Comparison of ENCODE assay signal across 9 mouse cellular contexts in genomic region chr7:138907976-138908375, GRCm38 (mm10). TPM values are rescaled to one million over a fixed set of nuclear protein-coding genes. Genes with fewer than 3 reads are reported as not detected.
A peak's percentile ranks its signal among the peaks of the same experiment; 100 is the strongest.
DNase-seq lines count a peak whose midpoint lies in the region; ATAC-seq and TF ChIP-seq lines count a peak whose summit lies in the region.
"Had no signal": no experiment of that assay in that cellular context is flagged by ENCODE, and none has a peak within 500 bp of the region (broad histone marks: within the 10 kb centered on the region; RNA-seq: fewer than 3 reads in every experiment).

No protein-coding gene starts in this region.

- ATAC-seq in heart, embryonic 14.5 days (ENCODE audit: insufficient number of reproducible peaks, insufficient read depth, low FRiP score, low read depth), result no peak
- ATAC-seq in intestine, postnatal 0 days, result no peak
- ATAC-seq in midbrain, embryonic 14.5 days (ENCODE audit: low FRiP score, low TSS enrichment), result no peak

- DNase-seq in heart, postnatal 10 days, result no peak
- peak; percentile 6 for DNase-seq in embryo, embryonic 11 days
- no peak for DNase-seq in midbrain, embryonic 14.5 days
- DNase-seq in testis, postnatal 14 days (ENCODE audit: low spot score), result no peak
- no peak for DNase-seq in urinary bladder, postnatal 10 days (ENCODE audit: low spot score)
- DNase-seq in gastrocnemius, postnatal 10 days, result no peak

- H3K27me3 ChIP-seq in heart, embryonic 14.5 days (ENCODE audit: control insufficient read depth, insufficient read depth, low read length), result no peaks in the 10 kb centered on the region
- H3K27me3 ChIP-seq in intestine, postnatal 0 days (replicated peaks; ENCODE audit: control insufficient read depth, insufficient read depth, low read length), result no peaks in the 10 kb centered on the region
- H3K27me3 ChIP-seq in midbrain, embryonic 14.5 days (ENCODE audit: control insufficient read depth, insufficient read depth, low read length), result peaks cover 5% of the 10 kb centered on the region; the same call in 1 of the 2 replicates
- H3K27me3 ChIP-seq: Patski had no signal

- H3K4me1 ChIP-seq in heart, embryonic 14.5 days (ENCODE audit: control insufficient read depth in 2 of 2, insufficient read depth in 2 of 2, low read length in 2 of 2), result peaks cover 9 to 48% of the 10 kb centered on the region in 2 experiments
- H3K4me1 ChIP-seq in intestine, postnatal 0 days (replicated peaks; ENCODE audit: control insufficient read depth, insufficient read depth, low read length), result peaks cover 13% of the 10 kb centered on the region
- H3K4me1 ChIP-seq in midbrain, embryonic 14.5 days (ENCODE audit: control insufficient read depth, insufficient read depth, low read length), result peaks cover 19% of the 10 kb centered on the region

- no peaks in the 10 kb centered on the region for H3K9me3 ChIP-seq in heart, embryonic 14.5 days (ENCODE audit: control insufficient read depth, low read length)
- no peaks in the 10 kb centered on the region for H3K9me3 ChIP-seq in intestine, postnatal 0 days (ENCODE audit: control insufficient read depth)
- H3K9me3 ChIP-seq in midbrain, embryonic 14.5 days (ENCODE audit: control insufficient read depth, low read length), result no peaks in the 10 kb centered on the region

- H3K36me3 ChIP-seq in heart, embryonic 14.5 days (ENCODE audit: control insufficient read depth, insufficient read depth, low read length), result 0 out of 2 replicates have a peak, but pooled peaks cover 3% of the 10 kb centered on the region
- no peaks in the 10 kb centered on the region for H3K36me3 ChIP-seq in intestine, postnatal 0 days (ENCODE audit: control insufficient read depth, insufficient read depth)
- no peaks in the 10 kb centered on the region for H3K36me3 ChIP-seq in midbrain, embryonic 14.5 days (ENCODE audit: control insufficient read depth, insufficient read depth, low read length)

- peak overlapping the region; percentile 72 to 89 for H3K4me3 ChIP-seq in heart, embryonic 14.5 days (ENCODE audit: control insufficient read depth in 1 of 2, insufficient read depth in 1 of 2, low read depth in 1 of 2, low read length in 2 of 2)
- H3K4me3 ChIP-seq in intestine, postnatal 0 days (ENCODE audit: low read depth, low read length), result no peak overlapping the region
- no peak overlapping the region for H3K4me3 ChIP-seq in midbrain, embryonic 14.5 days (replicated peaks; ENCODE audit: low read depth, low read length)

- TF ChIP-seq CTCF in intestine, postnatal 0 days (IDR thresholded peaks at IDR 0.05; ENCODE audit: low read depth), result no peak

- WGBS in heart, embryonic 14.5 days, result 32% methylated on average over 5 of the region's 5 CpGs
- WGBS in intestine, postnatal 0 days, result 44% methylated on average over 5 of the region's 5 CpGs
- WGBS in midbrain, embryonic 14.5 days, result 58% methylated on average over 5 of the region's 5 CpGs

- H3K4me2 ChIP-seq in heart, embryonic 14.5 days (ENCODE audit: low read length), result peak overlapping the region; percentile 78
- H3K4me2 ChIP-seq in intestine, postnatal 0 days (replicated peaks; ENCODE audit: low read depth), result peak overlapping the region; percentile 95
- H3K4me2 ChIP-seq in midbrain, embryonic 14.5 days (ENCODE audit: low read length), result peak overlapping the region; percentile 82

- intact Hi-C loops in heart, postnatal 10 days (cut with DNase I), result no loop called here

- H3K27ac ChIP-seq in heart, embryonic 14.5 days (replicated peaks in 1 of 2; ENCODE audit: control insufficient read depth in 1 of 2, insufficient read depth in 1 of 2, low read depth in 2 of 2, low read length in 2 of 2), result peak overlapping the region; percentile 82 to 91
- H3K27ac ChIP-seq in intestine, postnatal 0 days (ENCODE audit: low read depth, low read length), result no peak overlapping the region; the same call in 1 of the 2 replicates
- no peak overlapping the region for H3K27ac ChIP-seq in midbrain, embryonic 14.5 days (replicated peaks; ENCODE audit: low read depth, low read length)

- H3K9ac ChIP-seq in heart, embryonic 14.5 days (ENCODE audit: low read length), result peak overlapping the region; percentile 97
- H3K9ac ChIP-seq in intestine, postnatal 0 days (ENCODE audit: low read depth, low read length), result no peak overlapping the region
- H3K9ac ChIP-seq in midbrain, embryonic 14.5 days (replicated peaks; ENCODE audit: low read length), result no peak overlapping the region

RNA-seq across cellular contexts. Expression of gene Bnip3, which starts 1.3 kb away (rescaled TPM):
- polyA plus RNA-seq in heart, embryonic 14.5 days (2014; fragmentation: Nextera tagmentation; extraction: Ambion mirVana), result 265 and 313 TPM in 2 replicates
- 100 to 1,000 TPM in 1 of 2 experiments, 10 to 100 TPM in 1; 91.4 to 123 TPM for total RNA-seq in heart, postnatal 10 days (2021)
- 71.8 and 73.0 TPM in 2 replicates for polyA plus RNA-seq in intestine, postnatal 0 days (2015; fragmentation: Nextera tagmentation; extraction: Ambion mirVana)
- 92.6 and 93.8 TPM in 2 replicates for polyA plus RNA-seq in midbrain, embryonic 14.5 days (2014; fragmentation: Nextera tagmentation; extraction: Ambion mirVana)
- 10 to 100 TPM; 77.2 to 79.1 TPM for total RNA-seq in gastrocnemius, postnatal 10 days (2021)

RNA-seq across cellular contexts. Expression of gene Jakmip3, which starts 32.6 kb away (rescaled TPM):
- 0.05 and 0.14 TPM in 2 replicates for polyA plus RNA-seq in heart, embryonic 14.5 days (2014; fragmentation: Nextera tagmentation; extraction: Ambion mirVana)
- total RNA-seq in heart, postnatal 10 days (2021), result under 1 TPM in 1 of 2 experiments, not detected in 1; 0.19 TPM
- 0.14 and 0.16 TPM in 2 replicates for polyA plus RNA-seq in intestine, postnatal 0 days (2015; fragmentation: Nextera tagmentation; extraction: Ambion mirVana)
- polyA plus RNA-seq in midbrain, embryonic 14.5 days (2014; fragmentation: Nextera tagmentation; extraction: Ambion mirVana), result 5.4 and 6.1 TPM in 2 replicates
- under 1 TPM in 1 of 2 experiments, not detected in 1; 0.16 TPM for total RNA-seq in gastrocnemius, postnatal 10 days (2021)
- polyA plus RNA-seq: Patski had no signal

Comparison
In these comparisons a context has a peak if more than half of its experiments do, and no peak if none do; other contexts are left out.
1. H3K27ac ChIP-seq: peak in heart, embryonic 14.5 days (2 of 2); none in intestine, postnatal 0 days (single experiment) and midbrain, embryonic 14.5 days (single experiment).
2. H3K4me3 ChIP-seq: peak in heart, embryonic 14.5 days (2 of 2); none in intestine, postnatal 0 days (single experiment) and midbrain, embryonic 14.5 days (single experiment).
3. Peak in every context shown above with its lines, with median percentiles within 50 percentile points of each other: H3K4me2 ChIP-seq.